Mouse (Mus musculus) small intestine, adult 2 months (tissue): ENCODE measurements around the gene Amotl1. TPM values are rescaled to one million over a fixed set of nuclear protein-coding genes. Genes with fewer than 3 reads are reported as not detected.
A peak's percentile ranks its signal among the peaks of the same experiment; 100 is the strongest.

Experiments
- H3K27ac ChIP-seq: fragments of 200-500 bp; 2 replicates; pipeline ENCODE4 v1.5.1; 2012; ENCODE audit warnings: low read depth, low read length, control low read depth, inconsistent platforms; ENCODE audit not compliant: insufficient read depth
- H3K27me3 ChIP-seq: fragments of 200-500 bp; 2 replicates; pipeline ENCODE4 v1.6.1; 2012; ENCODE audit warnings: mild to moderate bottlenecking, moderate library complexity, low read length, inconsistent platforms; ENCODE audit not compliant: control insufficient read depth, insufficient read depth
- H3K36me3 ChIP-seq: fragments of 200-500 bp; 2 replicates; pipeline ENCODE4 v1.6.1; 2012; ENCODE audit warnings: mild to moderate bottlenecking, low read length, control low read depth, inconsistent platforms; ENCODE audit not compliant: control insufficient read depth, insufficient read depth
- H3K4me1 ChIP-seq: fragments of 200-500 bp; 2 replicates; pipeline ENCODE4 v1.6.1; 2012; ENCODE audit warnings: low read length, inconsistent platforms, mixed read lengths; ENCODE audit not compliant: control insufficient read depth, insufficient read depth, insufficient read length
- H3K4me3 ChIP-seq: fragments of 200-500 bp; 2 replicates; pipeline ENCODE4 v1.5.1; 2012; ENCODE audit warnings: low read depth, mild to moderate bottlenecking, control low read depth, inconsistent platforms, low read length, moderate library complexity
- CTCF ChIP-seq: fragments of 200-500 bp; IDR thresholded peaks from 2 replicates; pipeline ENCODE4 v1.5.1; 2012; ENCODE audit warnings: low read depth, mild to moderate bottlenecking, control low read depth, inconsistent platforms, low read length, moderate library complexity, mixed read lengths; ENCODE audit not compliant: insufficient replicate concordance, insufficient read length; ENCODE audit errors: extremely low read depth
- POLR2A ChIP-seq: fragments of 200-500 bp; IDR thresholded peaks from 2 replicates; pipeline ENCODE4 v1.6.1; 2012; ENCODE audit warnings: low read depth, mild to moderate bottlenecking, control low read depth, inconsistent platforms, low read length, moderate library complexity
- WGBS: fragments of 180-500 bp; shearing (Covaris S2); methylation state at CpG from one replicate; pipeline ENCODE4 v1.1.7; 2018; 5-methylcytosine and 5-hydroxymethylcytosine counted together
- polyA plus RNA-seq: library from polyadenylated mRNA; depleted of rRNA; stranded (reverse); fragments of >200 nt; gene quantifications from 2 replicates; pipeline ENCODE4 v1.2.3, GENCODE M21; 2012

The Amotl1 gene
- polyA plus RNA-seq, 1 experiment, result 9.4 TPM

DNA sequence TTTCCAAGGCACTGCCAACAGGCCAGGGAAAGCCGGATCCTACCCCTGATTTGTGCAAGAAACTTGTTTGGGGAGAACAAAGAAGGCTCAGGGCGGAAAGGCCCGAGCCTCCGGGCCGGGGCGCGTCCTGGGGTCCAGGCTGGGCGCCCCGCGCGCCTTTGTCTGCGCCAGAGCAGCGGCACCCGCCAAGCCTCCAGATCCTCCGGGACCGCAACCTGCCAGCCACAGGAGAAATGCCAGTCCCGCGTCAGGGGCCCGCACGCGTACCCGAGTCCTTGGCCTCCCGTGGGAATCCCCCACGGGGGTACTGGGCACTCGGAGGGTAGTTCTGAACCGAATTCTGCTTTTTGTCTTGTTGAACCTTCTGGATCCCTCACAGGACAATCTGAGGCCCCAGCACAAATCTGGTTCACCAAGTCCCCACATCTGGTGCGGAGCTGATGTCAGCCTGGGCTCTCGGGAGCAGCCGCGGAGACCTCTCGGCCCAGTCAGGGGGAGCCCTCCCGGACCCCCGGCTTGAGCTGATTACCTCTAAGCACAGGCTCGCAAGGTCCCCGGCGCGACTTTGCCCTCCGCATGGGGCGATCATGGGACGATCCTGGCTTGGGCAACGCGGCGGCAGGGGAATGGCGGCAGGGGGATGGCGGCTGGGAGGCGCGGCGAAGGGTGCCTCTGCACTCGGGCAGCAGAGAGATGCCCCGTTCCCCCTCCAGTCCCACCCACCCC lies 30.5 kb downstream of the Amotl1 start:
- Histone ChIP-seq H3K27ac (peak overlapping the region; percentile 56), H3K36me3 (no peaks in the 10 kb centered on the region), H3K4me3 (peak overlapping the region; percentile 71), H3K27me3 (peaks cover 10% of the 10 kb centered on the region), H3K4me1 (no peaks in the 10 kb centered on the region)
- TF ChIP-seq CTCF (no peak), POLR2A (no peak)
- WGBS, result 2% methylated on average over 50 of the region's 50 CpGs

DNA sequence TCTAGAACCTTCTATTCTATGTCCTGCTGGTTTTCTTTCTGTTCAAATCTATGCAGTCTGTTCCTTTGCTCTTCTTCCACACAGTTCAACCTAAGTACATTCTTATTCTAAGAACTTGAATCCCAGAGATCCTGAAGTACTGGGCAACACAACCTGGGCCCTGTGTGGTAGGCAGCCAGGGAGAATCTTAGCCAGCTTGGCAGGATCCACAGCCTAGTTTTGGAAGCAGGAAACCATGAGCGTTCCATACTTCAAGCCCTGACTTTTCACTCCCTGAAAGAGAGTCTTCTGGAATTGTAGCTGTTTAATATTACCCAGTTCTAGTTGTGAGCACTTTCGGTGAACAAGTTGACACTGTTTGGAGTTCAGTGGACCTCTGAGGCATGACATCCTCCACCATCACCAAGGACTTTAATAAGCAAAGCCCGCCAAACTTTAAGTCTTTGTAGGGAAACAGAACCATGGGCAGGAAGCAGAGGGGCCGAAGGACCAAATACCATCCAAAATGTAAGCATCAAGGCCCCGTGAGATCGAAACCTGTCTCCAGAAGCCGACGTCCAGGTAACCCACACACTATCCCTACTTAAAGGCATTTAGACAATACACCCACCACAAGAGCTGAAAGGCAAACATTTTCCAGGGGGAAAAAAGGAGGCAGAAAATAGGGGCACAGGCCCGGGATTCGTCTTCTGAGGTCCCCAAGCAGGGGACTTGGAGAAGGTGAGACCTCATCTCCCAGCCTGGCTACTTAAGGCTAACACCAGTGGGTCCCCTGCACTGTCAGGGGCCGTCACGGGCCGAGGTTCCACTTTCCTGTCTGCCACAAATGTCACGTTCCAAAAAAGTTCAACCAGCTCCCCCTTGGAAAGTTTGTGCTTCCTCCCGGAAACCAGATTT lies 31.3 kb downstream of the Amotl1 start:
- 34% methylated on average over 15 of the region's 15 CpGs for WGBS
- H3K27me3 ChIP-seq, result peaks cover 10% of the 10 kb centered on the region
- H3K4me1 ChIP-seq, result no peaks in the 10 kb centered on the region
- no peaks in the 10 kb centered on the region for H3K36me3 ChIP-seq
- H3K27ac ChIP-seq, result peak overlapping the region; percentile 14; the same call in 1 of the 2 replicates
- TF ChIP-seq CTCF (no peak), POLR2A (no peak)
- peak overlapping the region; percentile 71 for H3K4me3 ChIP-seq

DNA sequence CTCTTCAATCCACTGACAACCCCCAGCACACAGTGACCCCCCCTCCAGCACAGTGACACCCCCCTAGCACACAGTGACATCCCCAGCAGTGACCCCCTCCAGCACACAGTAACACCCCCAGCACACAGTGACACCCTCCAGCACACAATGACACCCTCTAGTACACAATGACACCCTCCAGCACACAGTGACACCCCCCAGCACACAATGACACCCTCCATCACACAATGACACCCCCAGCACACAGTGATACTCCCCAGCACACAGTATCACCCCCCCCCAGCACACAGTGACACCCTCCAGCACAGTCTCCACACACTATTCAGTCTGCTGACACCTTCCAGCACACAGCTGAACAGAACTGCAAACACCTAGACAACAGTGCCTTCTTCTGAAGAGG lies 32.3 kb downstream of the Amotl1 start:
- TF ChIP-seq CTCF (no peak), POLR2A (no peak)
- H3K4me3 ChIP-seq, result no peak overlapping the region
- peaks cover 10% of the 10 kb centered on the region for H3K27me3 ChIP-seq
- no peak overlapping the region for H3K27ac ChIP-seq
- H3K36me3 ChIP-seq, result no peaks in the 10 kb centered on the region
- no peaks in the 10 kb centered on the region for H3K4me1 ChIP-seq

DNA sequence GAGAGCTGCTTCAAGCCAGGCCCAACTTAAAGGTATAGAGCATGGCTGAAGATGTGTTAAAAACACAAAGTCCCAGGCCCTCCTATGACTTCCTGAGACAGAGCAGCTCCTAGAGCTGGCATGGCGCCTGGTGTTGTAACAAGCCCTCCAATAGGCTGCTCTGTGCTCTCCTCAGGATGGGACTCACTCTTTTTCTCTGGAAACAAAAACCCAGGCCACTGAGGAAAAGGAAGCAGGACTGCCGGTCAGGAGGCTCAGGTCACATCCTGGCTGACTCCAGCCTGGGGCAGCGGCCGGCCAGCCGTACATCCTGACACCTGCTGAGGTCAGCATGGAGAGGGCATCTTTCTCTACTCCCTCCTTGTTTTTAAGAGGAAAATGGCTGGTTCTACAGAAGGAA lies 36.3 kb downstream of the Amotl1 start:
- Histone ChIP-seq H3K27ac (no peak overlapping the region), H3K4me3 (no peak overlapping the region), H3K27me3 (no peaks in the 10 kb centered on the region), H3K36me3 (no peaks in the 10 kb centered on the region), H3K4me1 (no peaks in the 10 kb centered on the region)
- WGBS, result 78% methylated on average over 5 of the region's 5 CpGs
- no peak for TF ChIP-seq POLR2A
- no peak for TF ChIP-seq CTCF

DNA sequence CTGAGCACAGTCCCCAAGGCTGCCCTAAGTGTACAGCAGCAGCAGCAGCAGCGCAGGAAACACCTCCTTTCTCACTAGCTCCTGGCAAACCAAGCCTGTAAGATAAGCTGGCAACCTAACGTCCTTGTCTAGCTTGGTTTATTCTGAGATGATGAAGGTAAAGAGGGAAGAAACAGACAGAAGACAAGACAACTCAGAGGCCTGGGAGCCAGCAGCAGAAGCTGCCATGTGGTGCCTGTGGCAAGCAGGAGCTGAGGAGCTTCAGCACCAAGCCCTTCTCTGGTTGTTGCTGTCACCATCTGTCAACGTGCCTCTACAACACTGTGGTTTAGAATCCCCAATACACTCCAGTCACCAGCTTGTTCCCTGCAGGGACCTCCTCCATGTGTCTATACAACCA lies 37.4 kb downstream of the Amotl1 start:
- TF ChIP-seq CTCF (no peak), POLR2A (no peak)
- Histone ChIP-seq H3K4me3 (no peak overlapping the region), H3K27ac (no peak overlapping the region), H3K27me3 (no peaks in the 10 kb centered on the region), H3K4me1 (no peaks in the 10 kb centered on the region), H3K36me3 (no peaks in the 10 kb centered on the region)
- 56% methylated on average over 3 of the region's 3 CpGs for WGBS

DNA sequence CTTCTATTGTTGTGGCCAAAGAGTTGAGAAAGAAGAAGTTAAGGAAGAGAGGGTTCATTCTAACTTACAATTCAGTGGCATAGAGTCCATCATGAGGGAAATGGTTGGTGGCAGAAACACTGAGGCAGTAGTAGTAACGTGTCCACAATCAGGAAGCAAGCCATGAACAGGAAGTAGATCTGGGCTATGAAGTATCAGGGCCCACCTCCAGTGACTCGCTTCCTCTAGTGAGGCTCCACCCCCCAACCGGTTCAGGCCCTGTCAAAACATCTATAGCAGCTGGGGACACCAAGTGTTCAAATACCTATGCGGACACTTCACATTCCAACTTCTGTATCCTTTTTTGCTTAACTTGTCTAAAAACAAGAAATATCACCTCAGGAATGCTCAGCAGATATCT lies 38.9 kb downstream of the Amotl1 start:
- no peak overlapping the region for H3K4me3 ChIP-seq
- WGBS, result 78% methylated on average over 4 of the region's 4 CpGs
- TF ChIP-seq POLR2A (no peak), CTCF (no peak)
- no peak overlapping the region for H3K27ac ChIP-seq
- H3K27me3 ChIP-seq, result no peaks in the 10 kb centered on the region
- H3K36me3 ChIP-seq, result no peaks in the 10 kb centered on the region
- no peaks in the 10 kb centered on the region for H3K4me1 ChIP-seq

DNA sequence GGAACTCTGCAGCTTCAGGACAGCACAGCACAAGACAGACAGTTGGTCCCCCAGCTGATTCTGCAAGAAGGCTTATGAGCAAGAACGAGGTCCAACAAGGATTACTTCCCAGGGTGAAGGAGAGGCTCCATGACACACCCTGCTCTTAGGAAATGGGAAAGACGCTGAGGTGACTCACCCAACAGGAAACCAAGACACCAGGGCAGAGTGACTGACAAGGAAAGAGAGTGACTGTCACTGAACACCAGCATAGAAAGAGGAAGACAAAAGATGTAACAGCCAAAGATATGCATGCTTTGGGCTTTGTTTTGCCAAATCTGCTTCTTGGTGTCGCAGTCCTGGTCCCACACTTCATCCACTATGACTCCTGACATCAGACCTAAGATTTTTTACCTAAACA lies 40.5 kb downstream of the Amotl1 start:
- 45% methylated on average over 3 of the region's 3 CpGs for WGBS
- Histone ChIP-seq H3K4me1 (no peaks in the 10 kb centered on the region), H3K27ac (no peak overlapping the region), H3K27me3 (no peaks in the 10 kb centered on the region), H3K4me3 (no peak overlapping the region), H3K36me3 (no peaks in the 10 kb centered on the region)
- TF ChIP-seq POLR2A (no peak), CTCF (no peak)
